Mouse (Mus musculus) bone marrow, adult 2 months (tissue): Measurements from ENCODE around the gene Agbl4.

ENCODE experiments used
- CTCF ChIP-seq: fragments of 200-500 bp; IDR thresholded peaks from 2 replicates; pipeline ENCODE4 v1.5.1; 2011; ENCODE audit warnings: low read length, control low read depth; ENCODE audit not compliant: control insufficient read depth, insufficient read depth
- POLR2A ChIP-seq: fragments of 200-500 bp; IDR thresholded peaks from 2 replicates; pipeline ENCODE4 v1.6.1; 2011; ENCODE audit warnings: low read depth, mild to moderate bottlenecking, control low read depth, low read length, borderline replicate concordance; ENCODE audit not compliant: control insufficient read depth

DNA sequence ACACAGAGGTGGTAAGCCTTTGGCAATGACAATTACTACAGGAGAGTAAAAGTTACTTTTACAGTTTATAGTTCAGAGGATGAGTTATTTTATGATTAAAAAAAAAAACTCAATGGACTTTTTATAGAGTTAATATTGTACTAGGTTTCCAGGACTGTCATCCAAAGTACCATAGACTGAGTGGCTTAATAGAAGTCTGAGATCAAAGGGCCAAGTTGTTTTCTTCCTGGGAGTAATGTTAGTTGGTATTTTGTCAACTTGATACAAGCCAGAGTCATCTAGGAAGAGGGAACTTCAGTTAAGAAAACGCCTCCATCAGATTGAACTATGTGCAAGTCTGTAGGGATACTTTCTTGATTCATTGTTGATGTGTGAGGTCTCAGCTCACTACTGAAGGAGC, 1303.9 kb downstream of the Agbl4 start:
- TF ChIP-seq CTCF (no peak), POLR2A (no peak)
